Comparison of ENCODE assay signal across 7 mouse cellular contexts in genomic region chr19:47820832-47821493, GRCm38 (mm10). TPM values are rescaled to one million over a fixed set of nuclear protein-coding genes. Genes with fewer than 3 reads are reported as not detected.
DNase-seq lines count a peak whose midpoint lies in the region; ATAC-seq and TF ChIP-seq lines count a peak whose summit lies in the region.

No protein-coding gene starts in this region.

- peak overlapping the region; percentile 22; the same call in 1 of the 2 replicates for H3K27ac ChIP-seq in bone marrow macrophage, adult 2 months (ENCODE audit: insufficient read depth, low read depth, low read length)

- DNase-seq in MN1 (ENCODE audit: low spot score), result peak; percentile 82
- peak; percentile 85 for DNase-seq in heart, postnatal 4 days
- peak; percentile 62 for DNase-seq in left cerebral cortex, adult 11 months (ENCODE audit: low spot score)
- peak; percentile 45 for DNase-seq in right cerebral cortex, postnatal 14 days

- peaks cover 3% of the 10 kb centered on the region for H3K4me1 ChIP-seq in bone marrow macrophage, adult 2 months (ENCODE audit: control insufficient read depth, insufficient read depth, low read length)

- peak; percentile 52 for TF ChIP-seq CTCF in bone marrow macrophage, adult 2 months (IDR thresholded peaks at IDR 0.05; ENCODE audit: low read depth, low read length)

- peak; percentile 61; the same call in 1 of the 2 replicates for ATAC-seq in erythroid progenitor cell, adult 5-6 weeks (replicated peaks; ENCODE audit: low FRiP score, poor library complexity, severe bottlenecking)
- ATAC-seq in megakaryocyte-erythroid progenitor cell, adult 5-6 weeks (replicated peaks; ENCODE audit: low FRiP score, low TSS enrichment, poor library complexity, severe bottlenecking), result peak; percentile 44; the same call in 1 of the 2 replicates

- H3K4me3 ChIP-seq in bone marrow macrophage, adult 2 months (ENCODE audit: insufficient read depth, low read length), result no peak overlapping the region

- TF ChIP-seq POLR2A in bone marrow macrophage, adult 2 months (IDR thresholded peaks at IDR 0.05; ENCODE audit: borderline replicate concordance, low read depth, low read length), result no peak

RNA-seq across cellular contexts. Expression of gene Gsto1, which starts 33.8 kb away (rescaled TPM):
- 137 and 156 TPM in 2 replicates for polyA plus RNA-seq in bone marrow macrophage, adult 2 months (2012; ENCODE audit: insufficient read depth, insufficient read length, missing spikeins)
- total RNA-seq in erythroid progenitor cell, adult 5-6 weeks (2015; ENCODE audit: low replicate concordance), result 44.0 and 62.5 TPM in 2 replicates
- 11.0 and 26.1 TPM in 2 replicates for total RNA-seq in erythroid progenitor cell, adult 5-6 weeks (2017; ENCODE audit: low replicate concordance)
- total RNA-seq in heart, postnatal 4 days (2021), result 10 to 100 TPM; 68.9 to 69.7 TPM
- total RNA-seq in megakaryocyte-erythroid progenitor cell, adult 5-6 weeks (2014; fragmentation: Nextera tagmentation), result 215 and 216 TPM in 2 replicates
- 126 and 154 TPM in 2 replicates for total RNA-seq in megakaryocyte-erythroid progenitor cell, adult 5-6 weeks (2017)

RNA-seq across cellular contexts. Expression of gene Gsto2, which starts 44.4 kb away (rescaled TPM):
- polyA plus RNA-seq in bone marrow macrophage, adult 2 months (2012; ENCODE audit: insufficient read depth, insufficient read length, missing spikeins), result 0.71 and 0.97 TPM in 2 replicates
- total RNA-seq in erythroid progenitor cell, adult 5-6 weeks (2015; ENCODE audit: low replicate concordance), result not detected in 2 replicates
- not detected in 2 replicates for total RNA-seq in erythroid progenitor cell, adult 5-6 weeks (2017; ENCODE audit: low replicate concordance)
- 1 to 10 TPM; 1.5 to 1.8 TPM for total RNA-seq in heart, postnatal 4 days (2021)
- total RNA-seq in megakaryocyte-erythroid progenitor cell, adult 5-6 weeks (2014; fragmentation: Nextera tagmentation), result 0.33 TPM in 1 of 2 replicates, not detected in the other
- total RNA-seq in megakaryocyte-erythroid progenitor cell, adult 5-6 weeks (2017), result not detected in 2 replicates
